Mouse (Mus musculus) NIH3T3 (cell line): ENCODE measurements around the gene Pla2g2e.
"Not testable (repeated sequence)": the region's sequence is repeated elsewhere in the genome, so short reads cannot be mapped to it uniquely, and the experiment has no call there.

Experiments used
- DNase-seq: peaks from one replicate; pipeline ENCODE4 v3.0.0-alpha.2; 2012; ENCODE audit warnings: low read depth

Pla2g2e gene

GRCm38 (mm10) chr4:138877731-138878130 is at the start of gene Pla2g2e:
Gene Pla2g2e, plus strand, starts transcription at chr4:138877942.
- peak; percentile 52 for DNase-seq

- no peak for DNase-seq
These were observed 37.9 kb upstream of the Pla2g2e start for GRCm38 (mm10) chr4:138839806-138840205.

- DNase-seq, result no peak
These were observed 37.0 kb upstream of the Pla2g2e start for GRCm38 (mm10) chr4:138840726-138841125.

- no peak for DNase-seq
These were observed 36.4 kb upstream of the Pla2g2e start for GRCm38 (mm10) chr4:138841386-138841785.

- peak; percentile 76 for DNase-seq
These were observed 26.3 kb upstream of the Pla2g2e start for GRCm38 (mm10) chr4:138851463-138851862.

GRCm38 (mm10) chr4:138852961-138853360 is 24.8 kb upstream of the Pla2g2e start:
- no peak for DNase-seq

GRCm38 (mm10) chr4:138855092-138855632 is 22.6 kb upstream of the Pla2g2e start:
- DNase-seq, result no peak

GRCm38 (mm10) chr4:138856491-138856890 is 21.3 kb upstream of the Pla2g2e start:
- DNase-seq, result peak; percentile 79

- no peak for DNase-seq
These were observed 20.2 kb upstream of the Pla2g2e start for GRCm38 (mm10) chr4:138857576-138857975.

GRCm38 (mm10) chr4:138858446-138858845 is 19.3 kb upstream of the Pla2g2e start:
- no peak for DNase-seq

- DNase-seq, result no peak
These were observed 18.5 kb upstream of the Pla2g2e start for GRCm38 (mm10) chr4:138859245-138859644.

- DNase-seq, result peak; percentile 20
These were observed 18.0 kb upstream of the Pla2g2e start for GRCm38 (mm10) chr4:138859728-138860127.

GRCm38 (mm10) chr4:138863344-138863998 is 14.3 kb upstream of the Pla2g2e start, which contains the start of gene Pla2g5:
Gene Pla2g5, minus strand, starts transcription at chr4:138863482.
- DNase-seq, result no peak

GRCm38 (mm10) chr4:138865092-138865491 is 12.7 kb upstream of the Pla2g2e start:
- no peak for DNase-seq

- no peak for DNase-seq
These were observed 11.8 kb upstream of the Pla2g2e start for GRCm38 (mm10) chr4:138865991-138866390.

GRCm38 (mm10) chr4:138866413-138866812 is 11.3 kb upstream of the Pla2g2e start:
- peak; percentile 80 for DNase-seq

GRCm38 (mm10) chr4:138868666-138869065 is 9.1 kb upstream of the Pla2g2e start:
- DNase-seq, result no peak

GRCm38 (mm10) chr4:138873864-138874263 is 3.9 kb upstream of the Pla2g2e start, which contains the start of gene Gm13030:
Gene Gm13030, minus strand, starts transcription at chr4:138873964.
- no peak for DNase-seq

- DNase-seq, result not testable (repeated sequence)
These were observed 2.5 kb upstream of the Pla2g2e start for GRCm38 (mm10) chr4:138875275-138875674.

- DNase-seq, result no peak
These were observed 1.8 kb upstream of the Pla2g2e start for GRCm38 (mm10) chr4:138875986-138876385.

- DNase-seq, result no peak
These were observed 1.0 kb downstream of the Pla2g2e start for GRCm38 (mm10) chr4:138878783-138879182.

- DNase-seq, result no peak
These were observed 2.1 kb downstream of the Pla2g2e start for GRCm38 (mm10) chr4:138879808-138880207.

- no peak for DNase-seq
These were observed 3.3 kb downstream of the Pla2g2e start for GRCm38 (mm10) chr4:138880811-138881584.
